Mouse (Mus musculus) lung, postnatal 14 days (tissue): ENCODE measurements around the gene Atp1a1.
A peak's percentile ranks its signal among the peaks of the same experiment; 100 is the strongest.

Experiments used
- DNase-seq: peaks from one replicate; pipeline ENCODE4 v3.0.0; 2021

The Atp1a1 gene

DNA sequence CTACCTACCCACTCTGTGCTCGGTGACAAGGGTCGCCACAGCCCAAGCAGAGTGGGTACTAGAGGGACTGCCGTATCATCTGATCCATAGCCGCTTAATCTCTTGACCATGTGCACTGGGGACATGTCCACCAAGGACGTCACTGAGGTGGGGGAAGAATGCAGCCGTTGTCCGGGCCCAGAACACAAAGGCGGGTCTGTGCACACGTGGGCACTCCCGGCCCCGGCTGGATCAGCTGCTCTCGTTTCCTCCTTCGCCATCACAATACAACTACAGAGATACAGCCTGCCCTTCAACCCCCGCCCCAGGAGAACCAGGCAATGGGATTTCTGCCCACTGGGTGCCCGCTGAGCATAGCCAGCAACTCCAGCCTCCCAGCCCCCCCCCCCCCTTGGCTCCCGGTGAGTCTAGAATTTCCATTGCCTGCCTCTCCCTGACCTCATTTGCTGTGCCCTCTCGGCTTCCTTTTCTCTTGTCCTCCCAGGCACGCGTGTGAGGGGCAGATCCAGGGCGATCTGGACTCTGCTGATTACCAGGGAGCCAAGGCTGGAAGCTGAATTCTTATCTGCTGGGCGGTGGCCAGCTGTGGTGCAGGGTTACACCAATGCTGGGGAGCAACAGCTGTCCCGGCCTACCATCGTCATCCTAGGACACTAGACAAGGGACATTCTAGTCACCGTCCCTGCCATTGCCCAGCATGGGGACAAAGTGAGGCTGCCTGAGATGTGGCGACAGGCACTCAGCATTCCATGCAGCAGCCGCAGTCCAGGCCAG is 52.8 kb downstream of the Atp1a1 start:
- DNase-seq: peak; percentile 42

DNA sequence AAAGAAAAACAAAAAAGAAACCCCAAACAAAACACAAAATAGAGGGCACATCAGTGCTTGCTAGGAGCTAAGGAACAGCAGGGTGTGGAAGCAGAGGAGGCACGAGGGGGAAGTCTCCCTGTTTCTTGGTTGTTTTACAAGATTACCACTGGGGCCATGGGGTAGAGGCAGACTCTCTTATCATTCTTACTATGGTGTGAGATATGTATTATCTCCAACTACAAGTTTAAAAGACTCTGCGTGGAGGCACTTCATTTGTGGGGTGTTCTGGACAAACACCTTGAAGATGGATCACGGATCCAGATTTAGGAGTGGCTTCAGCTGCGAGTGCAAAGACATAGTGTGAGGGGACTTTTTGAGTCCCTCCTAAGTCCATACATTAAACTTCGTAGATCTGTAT is 54.7 kb downstream of the Atp1a1 start:
- DNase-seq: no peak

DNA sequence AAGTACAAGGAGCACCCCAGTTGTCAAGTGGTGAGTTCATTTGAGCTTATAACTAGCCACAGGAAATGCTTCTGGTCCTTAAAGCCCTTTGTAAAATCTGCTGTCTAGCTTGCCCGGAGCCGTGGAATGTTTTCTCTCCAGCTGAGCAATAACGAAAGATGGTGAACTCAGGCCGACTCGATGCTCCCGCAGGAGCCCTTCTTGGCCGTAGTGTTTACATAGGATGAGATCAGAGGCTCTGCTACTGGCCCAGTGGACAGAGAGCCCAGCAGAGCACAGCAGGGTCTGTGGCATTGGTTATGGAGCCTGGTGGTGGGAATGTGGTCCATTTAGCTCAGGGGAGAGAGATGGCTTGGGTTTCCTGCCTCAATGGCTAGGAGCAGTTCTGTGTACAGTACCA is 60.4 kb downstream of the Atp1a1 start:
- no peak for DNase-seq

DNA sequence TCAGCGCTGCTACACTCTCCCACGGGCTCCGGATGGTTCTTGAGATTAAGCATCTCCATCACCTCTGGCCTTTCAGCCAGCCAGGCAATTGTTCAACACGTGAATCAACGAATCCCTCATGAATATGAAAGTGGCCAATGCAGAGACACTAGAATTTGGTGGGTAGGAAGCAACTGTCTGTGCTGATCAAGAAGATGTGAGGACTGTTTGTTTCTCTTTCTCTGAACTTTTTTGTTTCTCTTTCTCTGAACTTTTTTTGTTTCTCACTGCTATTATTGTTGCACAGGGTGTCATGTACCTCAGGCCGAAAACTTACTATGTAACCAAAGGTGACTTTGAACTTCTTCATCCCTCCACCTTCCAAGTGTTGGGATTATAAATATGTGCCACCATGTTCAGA is 62.9 kb downstream of the Atp1a1 start:
- no peak for DNase-seq

DNA sequence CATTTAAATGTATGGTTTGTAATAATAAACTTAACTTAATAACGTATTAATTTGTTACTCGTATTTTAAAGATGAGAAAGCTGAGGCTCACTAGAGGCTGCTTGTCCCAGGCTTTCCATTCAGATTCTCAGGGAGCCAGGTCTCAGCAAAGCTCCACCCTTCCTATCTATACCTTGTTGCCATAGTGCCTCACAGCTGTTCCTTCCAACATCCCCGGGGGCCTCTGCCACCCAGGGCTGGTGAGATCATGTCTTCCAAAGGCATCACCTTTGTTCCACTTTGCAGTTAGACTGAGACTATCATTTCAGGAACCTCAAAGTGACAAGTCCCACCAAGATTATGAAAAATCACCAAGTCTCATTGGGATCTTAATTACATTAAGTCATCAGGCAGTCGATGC is 63.9 kb downstream of the Atp1a1 start:
- no peak for DNase-seq

DNA sequence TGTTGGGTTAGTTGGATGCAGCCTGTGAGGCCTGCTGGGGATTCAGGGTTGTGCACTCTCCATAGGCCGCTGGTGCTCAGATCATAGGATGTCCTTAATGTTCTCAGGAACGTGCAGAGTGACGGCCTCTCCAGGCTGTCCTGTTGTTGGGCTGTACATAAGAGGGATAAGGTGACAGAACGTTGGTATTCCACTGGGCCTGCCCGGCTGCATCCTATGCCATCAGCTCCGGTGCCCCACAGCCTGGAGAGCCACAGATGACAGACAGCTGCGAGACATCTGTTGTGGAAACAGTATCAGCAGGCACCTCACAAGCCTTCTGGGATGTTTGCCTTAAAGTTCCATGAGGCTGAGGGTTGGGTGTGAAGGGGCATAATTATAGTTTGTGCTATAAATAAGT is 68.2 kb downstream of the Atp1a1 start:
- no peak for DNase-seq

DNA sequence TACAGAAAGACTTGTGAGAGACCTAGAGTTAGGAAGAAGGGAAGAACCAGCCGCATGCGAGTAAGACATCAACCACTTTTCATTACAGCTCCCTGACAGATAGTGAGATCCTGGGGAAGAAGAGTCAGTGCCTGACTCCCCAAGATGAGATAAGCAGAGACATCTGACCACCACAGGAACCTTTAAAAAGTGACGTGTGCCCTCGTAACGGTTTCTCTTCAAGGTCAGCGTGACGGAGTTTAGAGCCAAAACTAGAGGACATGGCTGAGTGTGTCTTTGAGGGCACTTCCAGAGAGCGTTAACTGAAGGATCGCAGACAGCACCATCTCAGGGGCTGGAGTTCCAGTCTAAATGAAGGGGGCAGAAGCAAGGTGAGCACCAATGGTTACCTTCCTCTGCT is 70.2 kb downstream of the Atp1a1 start:
- DNase-seq: no peak

DNA sequence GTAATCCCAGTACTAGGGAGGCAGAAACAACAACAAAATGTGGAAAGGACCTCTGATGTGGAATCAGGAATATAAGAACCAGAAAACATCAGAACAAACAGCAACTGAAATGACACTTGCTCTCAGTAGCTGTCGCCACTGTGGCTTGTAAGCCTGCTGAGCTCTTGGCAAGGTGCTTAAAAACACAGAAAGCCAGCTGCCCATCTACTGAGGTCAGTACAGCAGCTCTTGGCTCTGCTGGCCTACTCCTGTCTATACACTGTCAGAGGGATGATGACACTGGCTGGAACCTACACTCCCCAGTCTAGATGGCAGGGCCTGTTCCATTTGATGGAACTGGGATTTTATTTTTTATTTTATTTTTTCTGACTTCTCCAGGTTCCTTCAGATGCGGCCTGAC is 71.1 kb downstream of the Atp1a1 start:
- no peak for DNase-seq

DNA sequence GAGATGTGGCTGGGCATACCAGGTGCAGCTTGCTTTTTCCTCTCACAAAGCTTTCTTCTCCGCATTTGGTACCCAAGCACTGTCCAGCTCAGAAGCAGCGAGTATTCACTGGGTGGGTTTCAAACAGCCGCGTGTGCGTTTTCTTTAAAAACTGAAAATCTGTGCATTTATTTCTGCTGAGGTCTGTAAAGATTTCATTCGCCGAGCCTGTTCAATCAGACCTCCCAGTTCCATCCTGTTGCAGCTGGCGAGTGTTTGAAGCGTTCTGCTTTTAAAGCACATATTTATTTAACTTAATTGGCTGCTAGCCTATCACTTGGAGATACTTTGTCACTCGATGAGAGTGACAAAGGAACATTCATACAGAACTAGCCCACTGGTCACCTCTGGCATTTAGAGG is 73.6 kb downstream of the Atp1a1 start:
- DNase-seq: no peak

DNA sequence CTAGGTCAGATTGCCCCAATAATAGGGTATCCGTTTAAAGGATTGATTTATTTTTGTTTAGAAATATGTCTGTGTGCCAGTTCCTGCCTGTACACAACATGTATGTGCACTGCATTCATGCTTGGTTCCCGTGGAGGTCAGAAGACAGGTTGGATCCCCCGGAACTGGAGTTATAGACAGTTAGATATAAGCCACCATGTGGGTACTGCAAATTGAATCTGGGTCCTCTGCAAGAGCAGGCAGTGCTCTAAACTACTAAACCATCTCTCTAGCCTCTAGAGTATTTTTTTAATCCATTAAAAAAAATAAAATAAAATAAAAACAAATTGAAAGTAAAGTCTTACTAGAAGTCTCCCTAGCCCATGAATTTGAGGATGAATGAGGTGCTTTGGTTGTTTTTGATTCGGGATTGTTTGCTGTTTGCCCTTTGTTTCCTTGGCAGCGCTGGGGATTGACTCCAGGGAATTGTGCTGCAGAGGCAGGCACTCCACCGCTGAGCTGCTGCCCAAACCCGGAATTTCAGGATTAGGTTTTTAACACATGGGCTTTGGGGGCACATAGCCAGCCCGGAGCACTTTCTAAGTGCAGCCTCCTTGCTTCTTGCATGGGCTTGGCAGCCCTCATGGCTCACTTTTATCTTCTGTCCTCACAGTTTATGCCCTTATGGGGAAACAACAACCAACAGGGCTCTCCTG is 75.4 kb downstream of the Atp1a1 start:
- DNase-seq: no peak

DNA sequence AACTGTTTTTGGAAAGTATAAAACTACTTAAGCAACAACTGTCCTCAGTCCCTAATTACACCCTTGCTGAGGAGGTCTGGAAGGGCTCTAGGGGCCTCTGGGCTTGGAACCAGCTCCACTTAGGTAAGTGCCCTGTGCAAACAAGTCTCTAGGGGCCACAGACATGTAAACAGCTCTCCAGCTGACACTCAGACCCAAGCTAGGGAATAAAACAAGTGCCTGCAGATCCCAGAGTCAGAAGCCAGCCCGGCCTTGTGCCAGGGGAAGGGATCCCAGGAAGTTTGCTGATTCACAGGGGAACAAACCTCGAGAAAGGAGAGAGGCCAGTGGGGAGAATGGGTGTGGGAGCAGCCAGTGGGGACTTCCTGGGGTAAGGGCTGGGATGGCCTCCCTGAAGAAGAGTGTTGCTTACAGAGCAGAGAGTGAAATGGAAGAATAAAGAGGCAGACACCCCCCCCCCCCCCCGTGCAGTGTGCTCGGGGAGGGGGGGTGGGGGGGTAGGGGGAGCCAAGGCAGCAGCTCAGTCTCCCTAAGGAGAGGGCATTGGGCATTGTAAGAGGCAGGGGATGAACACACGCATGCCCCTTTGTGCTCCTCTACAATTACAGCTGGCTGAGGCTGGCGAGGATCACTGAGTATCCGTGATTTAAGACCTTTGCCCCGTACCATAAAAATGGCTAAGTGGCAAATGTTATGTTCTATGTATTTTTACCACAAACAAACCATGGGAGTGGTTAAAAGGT is 76.2 kb downstream of the Atp1a1 start:
- peak; percentile 62 for DNase-seq

DNA sequence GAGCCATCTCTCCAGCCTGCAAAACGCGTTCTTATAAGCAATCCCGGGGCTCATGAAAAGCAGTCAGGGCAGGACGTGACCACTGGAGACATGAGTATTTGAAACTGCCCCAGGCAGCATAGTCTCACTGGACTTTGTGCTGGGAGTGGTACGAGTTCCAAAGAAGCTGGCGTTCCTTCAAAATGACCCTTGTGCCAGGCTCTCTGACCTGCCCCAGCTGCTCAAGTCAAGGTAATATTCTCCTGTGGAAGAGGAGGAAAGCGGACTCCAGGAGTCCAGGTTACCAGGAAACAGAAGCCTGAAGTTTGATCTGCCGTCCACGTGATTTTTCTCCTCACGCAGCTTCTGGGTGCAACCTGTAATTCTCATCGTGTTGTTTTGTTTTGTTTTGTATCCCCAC is 77.9 kb downstream of the Atp1a1 start:
- no peak for DNase-seq
